Mouse (Mus musculus): ENCODE data around the gene AY761184. TPM values are rescaled to one million over a fixed set of nuclear protein-coding genes. Genes with fewer than 3 reads are reported as not detected.
"Not testable (repeated sequence)": the region's sequence is repeated elsewhere in the genome, so short reads cannot be mapped to it uniquely, and the experiment has no call there.

The AY761184 gene
- not detected in 2 replicates for polyA plus RNA-seq (2012; rRNA removed)

- H3K4me1 ChIP-seq (ENCODE audit: control insufficient read depth, insufficient read depth, low read length); H3K4me3 ChIP-seq (ENCODE audit: control insufficient read depth, low read depth, low read length); H3K36me3 ChIP-seq (ENCODE audit: control insufficient read depth, insufficient read depth, low read length): not testable (repeated sequence)
Observed at GRCm38 (mm10) chr8:21703545-21703944, at the start of gene AY761184. Gene AY761184 (minus strand): TSS chr8:21703645.

GRCm38 (mm10) chr8:21665497-21665896 is 37.9 kb downstream of the AY761184 start, which contains the start of gene Defa34:
Gene Defa34 (plus strand): TSS chr8:21665797.
- H3K27ac ChIP-seq (ENCODE audit: control insufficient read depth, insufficient read depth, low read depth, low read length); H3K4me1 ChIP-seq (ENCODE audit: control insufficient read depth, insufficient read depth, low read length); H3K36me3 ChIP-seq (ENCODE audit: control insufficient read depth, insufficient read depth, low read length); H3K27me3 ChIP-seq (ENCODE audit: control insufficient read depth, insufficient read depth, low read length); H3K4me3 ChIP-seq (ENCODE audit: control insufficient read depth, low read depth, low read length): not testable (repeated sequence)

More at GRCm38 (mm10) chr8:21703545-21703944, at the start of gene AY761184:
- not testable (repeated sequence) for H3K27me3 ChIP-seq (ENCODE audit: control insufficient read depth, insufficient read depth, low read length); H3K27ac ChIP-seq (ENCODE audit: control insufficient read depth, insufficient read depth, low read depth, low read length)

GRCm38 (mm10) chr8:21655480-21655879 is 48.0 kb downstream of the AY761184 start, which contains the start of gene Defa17:
Gene Defa17 (plus strand): TSS chr8:21655780.
- not testable (repeated sequence) for H3K4me3 ChIP-seq (ENCODE audit: control insufficient read depth, low read depth, low read length); H3K36me3 ChIP-seq (ENCODE audit: control insufficient read depth, insufficient read depth, low read length); H3K4me1 ChIP-seq (ENCODE audit: control insufficient read depth, insufficient read depth, low read length); H3K27ac ChIP-seq (ENCODE audit: control insufficient read depth, insufficient read depth, low read depth, low read length); H3K27me3 ChIP-seq (ENCODE audit: control insufficient read depth, insufficient read depth, low read length)

Other genes with a start within 250 kb of the AY761184 start
- not detected in 2 replicates for gene Gm7849, start 247.1 kb downstream of the AY761184 start, polyA plus RNA-seq (2012; rRNA removed)
- not detected in 2 replicates for gene Defa20, start 194.4 kb downstream of the AY761184 start, polyA plus RNA-seq (2012; rRNA removed)
- not detected in 2 replicates for gene Defa32, start 174.6 kb downstream of the AY761184 start, polyA plus RNA-seq (2012; rRNA removed)
- gene Defa37, start 138.3 kb downstream of the AY761184 start, polyA plus RNA-seq (2012; rRNA removed), result not detected in 2 replicates
- not detected in 2 replicates for gene Defa28, start 120.6 kb downstream of the AY761184 start, polyA plus RNA-seq (2012; rRNA removed)
- not detected in 2 replicates for gene Gm7861, start 109.1 kb downstream of the AY761184 start, polyA plus RNA-seq (2012; rRNA removed)
- gene Defa26, start 85.5 kb downstream of the AY761184 start, polyA plus RNA-seq (2012; rRNA removed), result not detected in 2 replicates
- not detected in 2 replicates for gene Defa17, start 47.9 kb downstream of the AY761184 start, polyA plus RNA-seq (2012; rRNA removed)
- not detected in 2 replicates for gene Defa34, start 37.8 kb downstream of the AY761184 start, polyA plus RNA-seq (2012; rRNA removed)
- not detected in 2 replicates for gene Defa24, start 30.8 kb upstream of the AY761184 start, polyA plus RNA-seq (2012; rRNA removed)
- gene Defb50, start 119.9 kb upstream of the AY761184 start, polyA plus RNA-seq (2012; rRNA removed), result not detected in 2 replicates
- gene Defb2, start 136.3 kb upstream of the AY761184 start, polyA plus RNA-seq (2012; rRNA removed), result 37.7 TPM in 1 of 2 replicates, not detected in the other
- 1.4 TPM in 1 of 2 replicates, not detected in the other for gene Defb10, start 155.3 kb upstream of the AY761184 start, polyA plus RNA-seq (2012; rRNA removed)
- 5.1 TPM in 1 of 2 replicates, not detected in the other for gene Defb9, start 181.8 kb upstream of the AY761184 start, polyA plus RNA-seq (2012; rRNA removed)
- gene Defb11, start 202.8 kb upstream of the AY761184 start, polyA plus RNA-seq (2012; rRNA removed), result 67.6 TPM in 1 of 2 replicates, not detected in the other
- 2.1 TPM in 1 of 2 replicates, not detected in the other for gene Defb15, start 229.1 kb upstream of the AY761184 start, polyA plus RNA-seq (2012; rRNA removed)
- not detected in 2 replicates for gene Defb35, start 234.7 kb upstream of the AY761184 start, polyA plus RNA-seq (2012; rRNA removed)
- not detected in 2 replicates for gene Defb13, start 243.1 kb upstream of the AY761184 start, polyA plus RNA-seq (2012; rRNA removed)

Data from testis, adult 2 months (tissue).